Mouse (Mus musculus) heart, adult 18-20 months (tissue): ENCODE measurements around the gene Nectin1. TPM values are rescaled to one million over a fixed set of nuclear protein-coding genes. Genes with fewer than 3 reads are reported as not detected.

ENCODE experiments used
- DNase-seq, 2 experiments: peaks; one replicate each; pipeline ENCODE4 v3.0.0; 2021 to 2022; ENCODE audit warnings: mixed read lengths in 1 of 2
- total RNA-seq, 2 experiments: library from RNA; stranded (reverse); gene quantifications; 2 replicates each; pipeline ENCODE4 v1.2.3; 2021

Gene Nectin1
- total RNA-seq, 2 experiments from 2014 or later, result 3.8 to 4.0 TPM

GRCm38 (mm10) chr9:43738480-43739084 is 5.2 kb upstream of the Nectin1 start:
- DNase-seq, result no peak

- no peak for DNase-seq
Observed at GRCm38 (mm10) chr9:43741277-43741676, 2.5 kb upstream of the Nectin1 start.

GRCm38 (mm10) chr9:43742066-43742465 is 1.7 kb upstream of the Nectin1 start:
- no peak for DNase-seq

GRCm38 (mm10) chr9:43742902-43743646 is 710 bp upstream of the Nectin1 start:
- peak; percentile 89 to 91 for DNase-seq

- DNase-seq, result peak in 1 of 2 experiments; percentile 28
Observed at GRCm38 (mm10) chr9:43744138-43744981, 576 bp downstream of the Nectin1 start.

GRCm38 (mm10) chr9:43745051-43745792 is 1.4 kb downstream of the Nectin1 start:
- DNase-seq, result peak in 1 of 2 experiments; percentile 32

- DNase-seq, result no peak
Observed at GRCm38 (mm10) chr9:43745951-43746703, 2.3 kb downstream of the Nectin1 start.

- DNase-seq, result no peak
Observed at GRCm38 (mm10) chr9:43747710-43748109, 3.9 kb downstream of the Nectin1 start.

- DNase-seq, result no peak
Observed at GRCm38 (mm10) chr9:43748519-43748918, 4.7 kb downstream of the Nectin1 start.

GRCm38 (mm10) chr9:43750053-43750452 is 6.3 kb downstream of the Nectin1 start:
- no peak for DNase-seq

GRCm38 (mm10) chr9:43751111-43751510 is 7.3 kb downstream of the Nectin1 start:
- DNase-seq, result no peak

- no peak for DNase-seq
Observed at GRCm38 (mm10) chr9:43753481-43753880, 9.7 kb downstream of the Nectin1 start.

GRCm38 (mm10) chr9:43754083-43754482 is 10.3 kb downstream of the Nectin1 start:
- DNase-seq, result no peak

GRCm38 (mm10) chr9:43754768-43755197 is 11.0 kb downstream of the Nectin1 start:
- DNase-seq, result no peak

- DNase-seq, result no peak
Observed at GRCm38 (mm10) chr9:43755464-43755863, 11.7 kb downstream of the Nectin1 start.

- no peak for DNase-seq
Observed at GRCm38 (mm10) chr9:43755928-43756327, 12.1 kb downstream of the Nectin1 start.

- no peak for DNase-seq
Observed at GRCm38 (mm10) chr9:43757225-43757624, 13.4 kb downstream of the Nectin1 start.

- DNase-seq, result peak in 1 of 2 experiments; percentile 42
Observed at GRCm38 (mm10) chr9:43757972-43758965, 14.5 kb downstream of the Nectin1 start.

- no peak for DNase-seq
Observed at GRCm38 (mm10) chr9:43760078-43760477, 16.3 kb downstream of the Nectin1 start.
